Mouse (Mus musculus) retina, postnatal 1 day (tissue): Measurements from ENCODE around the gene Gm9774.

Source experiments
- DNase-seq: peaks from one replicate; pipeline ENCODE4 v3.0.0-alpha.2; 2012

Gm9774 gene

DNA sequence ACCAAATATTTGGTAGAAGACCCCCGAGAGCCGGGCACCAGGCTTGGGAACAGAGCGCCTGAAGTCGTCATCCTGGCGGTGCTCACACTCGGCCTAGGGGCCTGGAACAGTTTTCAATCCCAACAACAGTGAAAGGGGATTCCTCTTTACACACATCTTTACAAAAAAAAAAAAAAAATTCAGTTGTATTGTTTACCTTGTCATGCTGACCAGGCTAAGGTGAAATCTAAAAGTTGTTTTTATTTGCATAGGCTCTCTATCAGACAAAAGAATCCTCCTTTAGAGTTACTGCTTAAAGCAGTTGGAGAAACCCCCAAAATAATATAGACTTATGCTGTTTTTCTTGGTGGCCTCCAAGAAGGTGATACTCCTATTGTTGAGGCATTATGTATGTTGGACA lies at the start of gene Gm9774:
Gm9774 (minus strand) TSS at position 101 of the 400 bp plus-strand sequence.
- no peak for DNase-seq

- DNase-seq = no peak
Measured at GRCm38 (mm10) chr3:92470111-92470510, 40.9 kb upstream of the Gm9774 start.

- DNase-seq = no peak
Measured at GRCm38 (mm10) chr3:92467424-92467823, 38.2 kb upstream of the Gm9774 start.

DNA sequence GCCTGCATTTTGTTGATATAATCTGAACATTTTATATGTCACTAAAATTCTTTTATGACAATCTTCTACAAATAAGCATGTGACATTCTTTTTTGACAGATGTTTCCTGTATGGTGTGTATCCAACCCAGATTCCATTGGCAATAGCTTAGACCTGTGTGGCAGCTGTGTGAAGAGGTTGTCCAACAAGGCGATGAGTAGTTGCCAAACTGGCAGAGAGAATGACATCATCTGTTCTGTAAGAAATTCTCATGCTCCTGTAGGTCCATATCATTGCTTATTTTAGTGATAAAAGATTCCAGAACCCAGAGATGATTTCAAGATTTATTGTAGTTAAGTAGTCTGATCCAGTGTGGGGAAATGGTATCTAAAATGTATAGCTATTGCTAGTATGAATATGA lies 37.4 kb upstream of the Gm9774 start:
- no peak for DNase-seq

DNA sequence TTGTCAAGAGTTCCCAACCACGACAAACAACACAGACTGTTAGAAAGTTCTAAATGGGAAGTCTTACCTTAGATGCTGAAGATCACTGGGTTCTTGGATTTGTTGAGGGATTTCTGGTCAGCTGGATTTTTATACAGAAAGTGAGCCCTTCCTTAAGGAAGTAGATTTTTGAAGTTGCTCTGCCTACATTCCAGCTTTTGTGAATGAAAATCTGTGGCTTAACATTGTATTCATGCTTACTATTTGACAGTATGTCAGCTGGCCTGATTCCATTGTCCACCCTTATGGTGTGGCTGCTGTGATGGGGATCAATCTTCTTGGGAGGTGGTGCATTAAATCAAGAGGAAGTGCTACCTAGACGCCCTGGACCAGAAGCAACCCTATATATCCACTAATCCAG lies 29.4 kb upstream of the Gm9774 start, which contains the start of gene Sprr3:
Sprr3 (minus strand) TSS at position 101 of the 400 bp plus-strand sequence.
- DNase-seq = no peak

GRCm38 (mm10) chr3:92455151-92455550 lies 25.9 kb upstream of the Gm9774 start:
- DNase-seq = no peak

- DNase-seq = no peak
Measured at GRCm38 (mm10) chr3:92440177-92440576, 11.0 kb upstream of the Gm9774 start.

DNA sequence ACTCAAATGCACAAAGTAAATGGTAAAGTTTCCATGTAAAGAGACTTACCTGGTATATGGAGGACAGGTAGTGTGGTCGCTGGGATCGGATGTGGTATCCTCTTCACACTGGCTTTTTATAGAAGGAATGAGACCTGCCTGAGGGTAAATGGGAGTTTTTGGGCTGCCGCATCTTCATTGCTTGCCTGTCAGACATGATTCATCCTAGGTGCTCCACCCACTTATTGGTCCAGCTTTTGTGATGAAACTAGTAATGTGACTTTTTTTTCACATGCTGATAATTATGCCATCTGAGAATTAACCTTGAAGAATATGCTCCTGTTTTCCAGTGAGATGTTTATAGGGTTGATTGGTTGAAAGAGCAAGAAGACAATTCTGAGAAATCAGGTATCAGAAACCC lies 9.5 kb upstream of the Gm9774 start, which contains the start of gene Sprr1b:
Sprr1b (minus strand) TSS at position 101 of the 400 bp plus-strand sequence.
- DNase-seq = no peak

- no peak for DNase-seq
Measured at GRCm38 (mm10) chr3:92432282-92432681, 3.1 kb upstream of the Gm9774 start, which contains the start of gene Sprr2k. Gene Sprr2k, plus strand, starts transcription at chr3:92432582.

DNA sequence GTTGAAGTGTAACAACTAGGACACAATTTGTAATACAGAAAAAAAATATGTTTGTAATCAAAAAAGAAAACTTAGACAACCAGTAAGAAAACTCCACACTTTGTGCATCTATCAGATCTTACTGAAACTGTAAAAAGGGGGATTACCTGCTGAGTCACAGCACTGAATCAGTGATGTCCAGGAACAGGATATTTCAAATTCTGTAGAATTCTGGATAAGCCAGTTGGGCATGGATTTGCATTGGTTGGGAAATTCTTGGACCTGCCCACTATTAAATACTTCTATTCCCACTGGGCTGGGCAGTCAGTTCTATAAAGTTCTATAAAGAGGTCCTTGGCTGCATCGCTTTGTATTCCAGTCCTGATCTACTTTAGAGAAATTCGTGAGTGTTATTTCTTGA lies 11.4 kb downstream of the Gm9774 start, which contains the start of gene Sprr2j-ps:
Sprr2j-ps (plus strand) TSS at position 301 of the 400 bp plus-strand sequence.
- no peak for DNase-seq

- DNase-seq = no peak
Measured at GRCm38 (mm10) chr3:92407691-92408090, 21.5 kb downstream of the Gm9774 start, which contains the start of gene Sprr2i. Gene Sprr2i, plus strand, starts transcription at chr3:92407991.

DNA sequence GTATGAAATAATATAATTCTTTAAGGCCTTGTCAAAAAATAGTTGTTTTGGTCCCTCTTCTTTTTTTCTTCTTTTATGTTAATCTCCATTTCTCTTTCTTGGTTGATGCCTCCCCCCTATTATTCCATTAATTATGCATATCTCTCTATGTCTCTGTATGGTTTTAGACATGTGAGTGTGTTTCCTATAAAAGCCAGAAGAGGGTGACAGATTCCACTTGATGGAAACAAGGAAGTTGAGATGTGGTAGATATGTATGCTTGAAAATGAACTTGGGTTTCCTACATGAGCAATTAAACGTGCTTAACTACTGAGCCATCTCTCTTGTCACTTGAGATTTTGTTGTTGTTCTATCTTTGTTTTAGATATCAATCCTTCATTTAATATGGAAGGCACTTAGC lies 34.9 kb downstream of the Gm9774 start:
- DNase-seq = peak; percentile 1

- no peak for DNase-seq
Measured at GRCm38 (mm10) chr3:92385385-92385784, 43.8 kb downstream of the Gm9774 start, which contains the start of gene Sprr2h. Gene Sprr2h, plus strand, starts transcription at chr3:92385685.
